Mouse (Mus musculus): ENCODE measurements at regions not wholly inside any gene's neighbourhood (a gene's known extent, or its start where the extent isn't known, plus 50 kb on each side); places are given as distances from the start of the nearest gene placed in this dataset.
A peak's percentile ranks its signal among the peaks of the same experiment; 100 is the strongest.

GRCm38 (mm10) chr3:146345308-146345780, 59.1 kb upstream of the Ssx2ip start:
- no peak for TF ChIP-seq MAFK (IDR thresholded peaks at IDR 0.05; ENCODE audit: insufficient read depth, low read depth, low read length)
- TF ChIP-seq ZC3H11A (IDR thresholded peaks at IDR 0.05; ENCODE audit: borderline replicate concordance, low read depth, low read length): peak; percentile 83; the same call in 1 of the 2 replicates
- TF ChIP-seq CHD2 (IDR thresholded peaks at IDR 0.05; ENCODE audit: low read depth, low read length): no peak
- in situ Hi-C loops (cut with MboI; ENCODE audit: low sequenced_read_pairs in 2 of 2, unreplicated experiment in 2 of 2): loop anchor here (25.0 kb wide), 2 partner anchors 567 to 592 kb away; no protein-coding TSS in a partner anchor
- H3K4me3 ChIP-seq (ENCODE audit: insufficient read depth in 1 of 2, low read depth in 1 of 2, low read length in 2 of 2, poor library complexity in 1 of 2, severe bottlenecking in 1 of 2): no peak overlapping the region
- no peak overlapping the region for H3K27ac ChIP-seq (ENCODE audit: insufficient read depth, low read depth, low read length, poor library complexity, severe bottlenecking)
- no peak overlapping the region for H3K9ac ChIP-seq (ENCODE audit: insufficient read depth, low read depth, low read length, poor library complexity, severe bottlenecking)
- no peaks in the 10 kb centered on the region for H3K36me3 ChIP-seq (ENCODE audit: control insufficient read depth, insufficient read depth, low read length, poor library complexity, severe bottlenecking)
- no peaks in the 10 kb centered on the region for H3K9me3 ChIP-seq (ENCODE audit: control insufficient read depth, insufficient read depth, low read depth, low read length)
- H3K4me1 ChIP-seq (ENCODE audit: control insufficient read depth in 2 of 2, insufficient read depth in 2 of 2, low read length in 2 of 2, poor library complexity in 1 of 2): peaks cover 0 to 4% of the 10 kb centered on the region in 2 experiments; a peak in 1 of 4 replicates
- DNase-seq (ENCODE audit: low read depth, low spot score): peak; percentile 58

GRCm38 (mm10) chr3:146345946-146346345, 58.5 kb upstream of the Ssx2ip start:
- Histone ChIP-seq H3K9ac (ENCODE audit: insufficient read depth, low read depth, low read length, poor library complexity, severe bottlenecking) (no peak overlapping the region), H3K9me3 (ENCODE audit: control insufficient read depth, insufficient read depth, low read depth, low read length) (no peaks in the 10 kb centered on the region), H3K36me3 (ENCODE audit: control insufficient read depth, insufficient read depth, low read length, poor library complexity, severe bottlenecking) (no peaks in the 10 kb centered on the region), H3K4me1 (ENCODE audit: control insufficient read depth in 2 of 2, insufficient read depth in 2 of 2, low read length in 2 of 2, poor library complexity in 1 of 2) (peaks cover 0 to 4% of the 10 kb centered on the region in 2 experiments; a peak in 1 of 4 replicates), H3K27ac (ENCODE audit: insufficient read depth, low read depth, low read length, poor library complexity, severe bottlenecking) (no peak overlapping the region), H3K4me3 (ENCODE audit: insufficient read depth in 1 of 2, low read depth in 1 of 2, low read length in 2 of 2, poor library complexity in 1 of 2, severe bottlenecking in 1 of 2) (no peak overlapping the region)
- TF ChIP-seq ZC3H11A (IDR thresholded peaks at IDR 0.05; ENCODE audit: borderline replicate concordance, low read depth, low read length): no peak
- no peak for TF ChIP-seq ZNF384 (IDR thresholded peaks at IDR 0.05; ENCODE audit: low read depth, low read length)
- no peak for TF ChIP-seq CHD2 (IDR thresholded peaks at IDR 0.05; ENCODE audit: low read depth, low read length)
- TF ChIP-seq MAFK (IDR thresholded peaks at IDR 0.05; ENCODE audit: insufficient read depth, low read depth, low read length): no peak
- TF ChIP-seq HCFC1 (IDR thresholded peaks at IDR 0.05; ENCODE audit: borderline replicate concordance, insufficient read depth, low read length): no peak
- in situ Hi-C loops (cut with MboI; ENCODE audit: low sequenced_read_pairs in 2 of 2, unreplicated experiment in 2 of 2): loop anchor here (25.0 kb wide), 2 partner anchors 566 to 591 kb away; no protein-coding TSS in a partner anchor
- DNase-seq (ENCODE audit: low read depth, low spot score): no peak

GRCm38 (mm10) chr3:146347311-146347710, 57.1 kb upstream of the Ssx2ip start:
- in situ Hi-C loops (cut with MboI; ENCODE audit: low sequenced_read_pairs in 2 of 2, unreplicated experiment in 2 of 2): loop anchor here (25.0 kb wide), 2 partner anchors 565 to 590 kb away; no protein-coding TSS in a partner anchor
- Histone ChIP-seq H3K27ac (ENCODE audit: insufficient read depth, low read depth, low read length, poor library complexity, severe bottlenecking) (no peak overlapping the region), H3K9ac (ENCODE audit: insufficient read depth, low read depth, low read length, poor library complexity, severe bottlenecking) (no peak overlapping the region), H3K36me3 (ENCODE audit: control insufficient read depth, insufficient read depth, low read length, poor library complexity, severe bottlenecking) (no peaks in the 10 kb centered on the region), H3K4me3 (ENCODE audit: insufficient read depth in 1 of 2, low read depth in 1 of 2, low read length in 2 of 2, poor library complexity in 1 of 2, severe bottlenecking in 1 of 2) (no peak overlapping the region), H3K4me1 (ENCODE audit: control insufficient read depth in 2 of 2, insufficient read depth in 2 of 2, low read length in 2 of 2, poor library complexity in 1 of 2) (peaks cover 0 to 4% of the 10 kb centered on the region in 2 experiments; a peak in 1 of 4 replicates), H3K9me3 (ENCODE audit: control insufficient read depth, insufficient read depth, low read depth, low read length) (no peaks in the 10 kb centered on the region)
- no peak for DNase-seq (ENCODE audit: low read depth, low spot score)
- TF ChIP-seq HCFC1 (IDR thresholded peaks at IDR 0.05; ENCODE audit: borderline replicate concordance, insufficient read depth, low read length) (no peak), MAFK (IDR thresholded peaks at IDR 0.05; ENCODE audit: insufficient read depth, low read depth, low read length) (no peak), CHD2 (IDR thresholded peaks at IDR 0.05; ENCODE audit: low read depth, low read length) (no peak), ZC3H11A (IDR thresholded peaks at IDR 0.05; ENCODE audit: borderline replicate concordance, low read depth, low read length) (no peak), ZNF384 (IDR thresholded peaks at IDR 0.05; ENCODE audit: low read depth, low read length) (no peak)

GRCm38 (mm10) chr3:146348921-146349320, 55.5 kb upstream of the Ssx2ip start:
- in situ Hi-C loops (cut with MboI; ENCODE audit: low sequenced_read_pairs in 2 of 2, unreplicated experiment in 2 of 2): loop anchor here (25.0 kb wide), 2 partner anchors 563 to 588 kb away; no protein-coding TSS in a partner anchor
- H3K4me3 ChIP-seq (ENCODE audit: insufficient read depth in 1 of 2, low read depth in 1 of 2, low read length in 2 of 2, poor library complexity in 1 of 2, severe bottlenecking in 1 of 2): no peak overlapping the region
- H3K36me3 ChIP-seq (ENCODE audit: control insufficient read depth, insufficient read depth, low read length, poor library complexity, severe bottlenecking): no peaks in the 10 kb centered on the region
- H3K4me1 ChIP-seq (ENCODE audit: control insufficient read depth in 2 of 2, insufficient read depth in 2 of 2, low read length in 2 of 2, poor library complexity in 1 of 2): peaks cover 0 to 4% of the 10 kb centered on the region in 2 experiments; a peak in 1 of 4 replicates
- no peak overlapping the region for H3K9ac ChIP-seq (ENCODE audit: insufficient read depth, low read depth, low read length, poor library complexity, severe bottlenecking)
- H3K27ac ChIP-seq (ENCODE audit: insufficient read depth, low read depth, low read length, poor library complexity, severe bottlenecking): no peak overlapping the region
- TF ChIP-seq HCFC1 (IDR thresholded peaks at IDR 0.05; ENCODE audit: borderline replicate concordance, insufficient read depth, low read length) (no peak), ZC3H11A (IDR thresholded peaks at IDR 0.05; ENCODE audit: borderline replicate concordance, low read depth, low read length) (no peak), CHD2 (IDR thresholded peaks at IDR 0.05; ENCODE audit: low read depth, low read length) (no peak), MAFK (IDR thresholded peaks at IDR 0.05; ENCODE audit: insufficient read depth, low read depth, low read length) (no peak), ZNF384 (IDR thresholded peaks at IDR 0.05; ENCODE audit: low read depth, low read length) (no peak)
- DNase-seq (ENCODE audit: low read depth, low spot score): no peak
- no peaks in the 10 kb centered on the region for H3K9me3 ChIP-seq (ENCODE audit: control insufficient read depth, insufficient read depth, low read depth, low read length)
